Mouse (Mus musculus) left cerebral cortex, adult 11 months (tissue): ENCODE data around the gene B4galnt4.

Source experiments
- DNase-seq: peaks from one replicate; pipeline ENCODE4 v3.0.0; 2022; ENCODE audit warnings: low spot score

B4galnt4 gene

GRCm38 (mm10) chr7:141072017-141072745 is 11.3 kb downstream of the B4galnt4 start:
- DNase-seq: no peak

GRCm38 (mm10) chr7:141073782-141074181 is 12.9 kb downstream of the B4galnt4 start:
- no peak for DNase-seq

- DNase-seq: no peak
Observed at GRCm38 (mm10) chr7:141077841-141078240, 16.9 kb downstream of the B4galnt4 start, which contains the start of gene Pkp3. TSS of gene Pkp3 (plus strand) at chr7:141078218.

GRCm38 (mm10) chr7:141078876-141079275 is 18.0 kb downstream of the B4galnt4 start:
- no peak for DNase-seq

- no peak for DNase-seq
Observed at GRCm38 (mm10) chr7:141079481-141080449, 18.9 kb downstream of the B4galnt4 start.

GRCm38 (mm10) chr7:141087894-141088293 is 27.0 kb downstream of the B4galnt4 start:
- DNase-seq: no peak

GRCm38 (mm10) chr7:141088473-141088872 is 27.6 kb downstream of the B4galnt4 start:
- no peak for DNase-seq

GRCm38 (mm10) chr7:141090228-141090627 is 29.3 kb downstream of the B4galnt4 start:
- no peak for DNase-seq

GRCm38 (mm10) chr7:141092051-141092735 is 31.3 kb downstream of the B4galnt4 start:
- DNase-seq: no peak

GRCm38 (mm10) chr7:141093950-141094349 is 33.0 kb downstream of the B4galnt4 start:
- no peak for DNase-seq

GRCm38 (mm10) chr7:141094487-141095205 is 33.7 kb downstream of the B4galnt4 start:
- DNase-seq: no peak

GRCm38 (mm10) chr7:141096021-141096420 is 35.1 kb downstream of the B4galnt4 start:
- DNase-seq: no peak

GRCm38 (mm10) chr7:141096649-141097056 is 35.7 kb downstream of the B4galnt4 start:
- no peak for DNase-seq

- DNase-seq: no peak
Observed at GRCm38 (mm10) chr7:141097177-141097576, 36.3 kb downstream of the B4galnt4 start.

GRCm38 (mm10) chr7:141099911-141100691 is 39.2 kb downstream of the B4galnt4 start, which contains the start of gene Sigirr:
TSS of gene Sigirr (minus strand) at chr7:141100572.
- no peak for DNase-seq

- DNase-seq: no peak
Observed at GRCm38 (mm10) chr7:141103161-141103560, 42.3 kb downstream of the B4galnt4 start.

GRCm38 (mm10) chr7:141115874-141116273 is 55.0 kb downstream of the B4galnt4 start:
- DNase-seq: no peak

- DNase-seq: no peak
Observed at GRCm38 (mm10) chr7:141117636-141118035, 56.7 kb downstream of the B4galnt4 start, which contains the start of gene Ano9. TSS of gene Ano9 (minus strand) at chr7:141117806.

GRCm38 (mm10) chr7:141119487-141119886 is 58.6 kb downstream of the B4galnt4 start:
- DNase-seq: no peak

- DNase-seq: no peak
Observed at GRCm38 (mm10) chr7:141120605-141121004, 59.7 kb downstream of the B4galnt4 start.
